Mouse (Mus musculus): ENCODE measurements around the gene 4933427D14Rik.

DNA sequence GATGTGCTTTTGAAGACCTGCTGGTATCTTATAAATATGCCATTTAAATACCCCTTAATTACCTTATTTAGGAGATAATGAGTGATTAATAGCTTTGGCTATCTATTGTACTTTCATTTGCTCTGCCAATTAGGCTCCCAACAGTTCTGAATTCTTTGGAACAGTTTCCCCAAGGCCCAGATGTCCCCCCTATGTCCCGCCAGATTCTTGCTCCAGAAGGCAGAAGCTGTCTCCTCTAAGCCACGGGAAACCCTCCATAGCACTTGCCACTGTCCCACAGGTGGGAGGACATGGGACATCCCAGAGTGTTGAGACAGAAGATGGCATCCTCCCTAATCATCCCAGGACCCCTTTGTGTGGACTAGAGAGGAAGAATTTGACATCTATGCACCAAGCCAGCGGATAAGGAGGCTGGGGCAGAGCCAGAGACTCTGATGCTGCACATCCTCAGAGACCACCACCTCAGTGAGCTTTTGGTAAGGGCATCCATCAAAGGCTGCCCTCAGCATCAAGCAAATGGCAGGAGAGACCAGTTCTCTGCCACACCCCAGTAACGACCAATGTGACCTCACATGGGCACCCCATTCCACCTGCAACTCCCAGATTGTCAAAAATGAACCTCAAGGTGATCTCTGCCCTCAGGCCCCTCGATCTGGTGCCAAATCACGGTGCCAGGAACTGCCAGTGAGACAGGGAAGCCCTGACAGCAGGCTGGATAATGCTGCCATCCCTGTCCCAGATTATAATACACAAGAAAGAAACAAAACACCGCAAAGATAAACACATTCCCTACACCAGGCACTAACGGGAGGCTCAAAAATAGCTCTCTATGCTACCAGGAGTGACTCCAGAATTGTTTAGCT lies 78.0 kb downstream of the 4933427D14Rik start:
- TF ChIP-seq CTCF (IDR thresholded peaks at IDR 0.05; ENCODE audit: borderline replicate concordance, control insufficient read depth, extremely low read depth, insufficient read depth, low read length, poor library complexity) (no peak), POLR2A (IDR thresholded peaks at IDR 0.05; ENCODE audit: control insufficient read depth, extremely low read depth, insufficient read depth, low read length, poor library complexity) (no peak)
